In the genomic region with DNA sequence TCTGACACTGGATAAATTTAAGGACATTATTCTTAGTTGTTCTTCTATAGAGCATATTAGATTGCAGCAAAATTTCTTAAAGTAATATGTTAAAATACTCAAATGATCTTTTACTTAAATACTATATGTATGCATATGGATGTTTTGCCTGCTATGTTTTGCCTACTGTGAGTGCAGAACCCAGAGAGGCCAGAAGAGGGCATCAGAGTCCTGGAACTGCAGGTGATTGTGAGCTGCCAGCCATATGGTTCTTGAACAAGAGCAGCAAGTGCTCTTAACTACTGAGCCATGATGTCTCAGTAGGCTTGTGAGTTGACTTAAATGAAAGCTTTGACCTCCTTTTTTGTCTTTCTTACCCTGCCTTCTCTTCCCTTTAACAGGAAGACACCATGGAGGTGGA, we compare ENCODE assay signal across 12 mouse cellular contexts. TPM values are rescaled to one million over a fixed set of nuclear protein-coding genes. Genes with fewer than 3 reads are reported as not detected.
A peak's percentile ranks its signal among the peaks of the same experiment; 100 is the strongest.
DNase-seq lines count a peak whose midpoint lies in the region; ATAC-seq and TF ChIP-seq lines count a peak whose summit lies in the region.
"Had no signal": no experiment of that assay in that cellular context is flagged by ENCODE, and none has a peak within 500 bp of the region (broad histone marks: within the 10 kb centered on the region; RNA-seq: fewer than 3 reads in every experiment).

No protein-coding gene starts in this region.

- no peak overlapping the region for H3K27ac ChIP-seq in kidney, postnatal 0 days
- no peak overlapping the region for H3K27ac ChIP-seq in liver, postnatal 0 days (ENCODE audit: low read depth)
- no peak overlapping the region for H3K27ac ChIP-seq in kidney, embryonic 14.5 days (ENCODE audit: low read depth, low read length)
- H3K27ac ChIP-seq: limb, embryonic 15.5 days had no signal

- H3K4me3 ChIP-seq in kidney, postnatal 0 days (replicated peaks; ENCODE audit: low read depth, low read length), result no peak overlapping the region
- H3K4me3 ChIP-seq in E14TG2a.4 (replicated peaks; ENCODE audit: low read length), result no peak overlapping the region
- H3K4me3 ChIP-seq in liver, postnatal 0 days (ENCODE audit: low read depth, low read length), result no peak overlapping the region
- no peak overlapping the region for H3K4me3 ChIP-seq in kidney, embryonic 14.5 days (ENCODE audit: low read length)
- H3K4me3 ChIP-seq: limb, embryonic 15.5 days had no signal

- TF ChIP-seq EP300 in liver, postnatal 0 days (IDR thresholded peaks at IDR 0.05; ENCODE audit: low read depth), result no peak

- H3K4me1 ChIP-seq in kidney, postnatal 0 days (replicated peaks; ENCODE audit: insufficient read depth, low read length), result no peaks in the 10 kb centered on the region
- H3K4me1 ChIP-seq in E14TG2a.4 (replicated peaks; ENCODE audit: low read depth, low read length), result peaks cover 16% of the 10 kb centered on the region
- H3K4me1 ChIP-seq in liver, postnatal 0 days (ENCODE audit: insufficient read depth), result no peaks in the 10 kb centered on the region
- H3K4me1 ChIP-seq in kidney, embryonic 14.5 days (ENCODE audit: control insufficient read depth, insufficient read depth, low read length), result no peaks in the 10 kb centered on the region
- H3K4me1 ChIP-seq: limb, embryonic 15.5 days had no signal

- H3K27me3 ChIP-seq in kidney, postnatal 0 days (ENCODE audit: insufficient read depth, low read length), result no peaks in the 10 kb centered on the region
- no peaks in the 10 kb centered on the region for H3K27me3 ChIP-seq in E14TG2a.4 (ENCODE audit: insufficient read depth, low read length)
- H3K27me3 ChIP-seq in liver, postnatal 0 days (ENCODE audit: insufficient read depth, low read length), result no peaks in the 10 kb centered on the region
- no peaks in the 10 kb centered on the region for H3K27me3 ChIP-seq in kidney, embryonic 14.5 days (ENCODE audit: control insufficient read depth, insufficient read depth, low read length)
- H3K27me3 ChIP-seq: limb, embryonic 15.5 days had no signal

- peaks cover 35% of the 10 kb centered on the region for H3K36me3 ChIP-seq in kidney, postnatal 0 days (ENCODE audit: insufficient read depth, low read length)
- peaks cover 80% of the 10 kb centered on the region for H3K36me3 ChIP-seq in E14TG2a.4 (ENCODE audit: insufficient read depth, low read length)
- peaks cover 37% of the 10 kb centered on the region for H3K36me3 ChIP-seq in liver, postnatal 0 days (replicated peaks; ENCODE audit: insufficient read depth, low read length)
- peaks cover 57% of the 10 kb centered on the region for H3K36me3 ChIP-seq in kidney, embryonic 14.5 days (ENCODE audit: control insufficient read depth, insufficient read depth, low read length)

- H3K4me2 ChIP-seq in kidney, postnatal 0 days (ENCODE audit: low read length), result no peak overlapping the region
- H3K4me2 ChIP-seq in liver, postnatal 0 days (ENCODE audit: low read depth, low read length), result no peak overlapping the region
- H3K4me2 ChIP-seq in kidney, embryonic 14.5 days (replicated peaks; ENCODE audit: low read depth, low read length), result no peak overlapping the region
- H3K4me2 ChIP-seq: limb, embryonic 15.5 days had no signal

- no peak for DNase-seq in kidney, postnatal 0 days (ENCODE audit: low spot score)
- no peak for DNase-seq in kidney, adult 11 months
- DNase-seq in A20 (ENCODE audit: low read depth, low spot score), result peak; percentile 53
- DNase-seq in liver, postnatal 0 days, result peak; percentile 51
- DNase-seq in T-cell, adult 2 months (ENCODE audit: low spot score), result no peak
- no peak for DNase-seq in layer of hippocampus, adult 18-20 months (ENCODE audit: low spot score in 2 of 2)
- DNase-seq: adrenal gland, postnatal 36 days; kidney, postnatal 14 days had no signal

- ATAC-seq in kidney, postnatal 0 days (replicated peaks; ENCODE audit: low FRiP score, low read depth), result no peak
- no peak for ATAC-seq in liver, postnatal 0 days
- no peak for ATAC-seq in kidney, embryonic 14.5 days (ENCODE audit: low FRiP score, low TSS enrichment)
- ATAC-seq: forebrain, embryonic 16.5 days had no signal

- no peaks in the 10 kb centered on the region for H3K9me3 ChIP-seq in kidney, postnatal 0 days (replicated peaks; ENCODE audit: low read length)
- H3K9me3 ChIP-seq in E14TG2a.4 (ENCODE audit: low read length), result no peaks in the 10 kb centered on the region
- H3K9me3 ChIP-seq in liver, postnatal 0 days (ENCODE audit: low read length), result no peaks in the 10 kb centered on the region
- H3K9me3 ChIP-seq in kidney, embryonic 14.5 days (ENCODE audit: control insufficient read depth, low read length), result no peaks in the 10 kb centered on the region
- H3K9me3 ChIP-seq: limb, embryonic 15.5 days had no signal

- no peak overlapping the region for H3K9ac ChIP-seq in kidney, postnatal 0 days (ENCODE audit: low read depth, low read length)
- H3K9ac ChIP-seq in liver, postnatal 0 days (replicated peaks), result no peak overlapping the region
- H3K9ac ChIP-seq in kidney, embryonic 14.5 days (ENCODE audit: low read depth, low read length), result no peak overlapping the region
- H3K9ac ChIP-seq: limb, embryonic 15.5 days had no signal

- peak; percentile 54 for TF ChIP-seq CTCF in kidney, postnatal 0 days (IDR thresholded peaks at IDR 0.05; ENCODE audit: low read depth)
- TF ChIP-seq CTCF in E14TG2a.4 (conservative IDR thresholded peaks at IDR 0.05; ENCODE audit: low read length), result peak; percentile 69
- peak; percentile 57 for TF ChIP-seq CTCF in liver, postnatal 0 days (IDR thresholded peaks at IDR 0.05; ENCODE audit: low read depth)

RNA-seq across cellular contexts. Expression of a gene that starts 43.2 kb away (rescaled TPM):
- polyA plus RNA-seq in kidney, postnatal 0 days (2015; fragmentation: Nextera tagmentation; extraction: Ambion mirVana), result 18.3 and 19.9 TPM in 2 replicates
- 12.4 and 19.4 TPM in 2 replicates for polyA plus RNA-seq in liver, postnatal 0 days (2015; fragmentation: Nextera tagmentation; extraction: Ambion mirVana)
- total RNA-seq in layer of hippocampus, adult 18-20 months (2021), result 1 to 10 TPM; 7.1 to 7.6 TPM
- polyA plus RNA-seq in kidney, embryonic 14.5 days (2014; fragmentation: Nextera tagmentation; extraction: Ambion mirVana), result 15.5 and 21.1 TPM in 2 replicates

Comparison
In these comparisons a context has a peak if more than half of its experiments do, and no peak if none do; other contexts are left out.
1. DNase-seq: peak in A20 (single experiment) and liver, postnatal 0 days (single experiment); none in kidney, postnatal 0 days (single experiment), kidney, adult 11 months (single experiment), T-cell, adult 2 months (single experiment) and layer of hippocampus, adult 18-20 months (0 of 2).
2. Peak in every context shown above with its lines, with median percentiles within 50 percentile points of each other: CTCF ChIP-seq.